Mouse (Mus musculus) heart, adult 2 months (tissue): Measurements from ENCODE around the gene Nfkbiz. TPM values are rescaled to one million over a fixed set of nuclear protein-coding genes. Genes with fewer than 3 reads are reported as not detected.
A peak's percentile ranks its signal among the peaks of the same experiment; 100 is the strongest.

Experiments used
- DNase-seq, 2 experiments: peaks; one replicate each; pipeline ENCODE4 v3.0.0; 2021
- H3K27ac ChIP-seq: fragments of 200-600 bp; 2 replicates; pipeline ENCODE4 v1.8.1; 2022
- H3K27me3 ChIP-seq: fragments of 200-500 bp; 2 replicates; pipeline ENCODE4 v1.6.1; 2012; ENCODE audit warnings: mild to moderate bottlenecking, low read length, inconsistent platforms, mixed read lengths; ENCODE audit not compliant: control insufficient read depth, insufficient read depth
- H3K36me3 ChIP-seq: fragments of 200-500 bp; 2 replicates; pipeline ENCODE4 v1.6.1; 2012; ENCODE audit warnings: low read length, inconsistent platforms; ENCODE audit not compliant: control insufficient read depth, insufficient read depth
- H3K4me1 ChIP-seq: fragments of 200-500 bp; 2 replicates; pipeline ENCODE4 v1.6.1; 2011; ENCODE audit warnings: low read length; ENCODE audit not compliant: control insufficient read depth, insufficient read depth
- H3K4me3 ChIP-seq: fragments of 200-600 bp; 2 replicates; pipeline ENCODE4 v1.8.1; 2022
- H3K79me2 ChIP-seq: fragments of 200-500 bp; replicated peaks from 2 replicates; pipeline ENCODE4 v1.6.1; 2012; ENCODE audit warnings: mild to moderate bottlenecking, inconsistent platforms, low read length, moderate library complexity, mixed read lengths; ENCODE audit not compliant: control insufficient read depth, insufficient read depth
- H3K9ac ChIP-seq: fragments of 200-500 bp; 2 replicates; pipeline ENCODE4 v1.6.1; 2012; ENCODE audit warnings: low read depth, mild to moderate bottlenecking, control low read depth, inconsistent platforms, low read length, mixed read lengths
- CTCF ChIP-seq: fragments of 200-600 bp; IDR thresholded peaks from 2 replicates; pipeline ENCODE4 v1.8.1; 2022; ENCODE audit warnings: antibody characterized with exemption, mild to moderate bottlenecking, moderate library complexity
- EP300 ChIP-seq: fragments of 200-500 bp; IDR thresholded peaks from 2 replicates; pipeline ENCODE4 v1.6.1; 2011; ENCODE audit warnings: low read depth, low read length, control low read depth; ENCODE audit not compliant: insufficient read depth
- POLR2A ChIP-seq: fragments of 200-500 bp; IDR thresholded peaks from 2 replicates; pipeline ENCODE4 v1.6.1; 2011; ENCODE audit warnings: mild to moderate bottlenecking, low read depth, low read length, control low read depth; ENCODE audit not compliant: insufficient read depth
- WGBS: fragments of 180-500 bp; shearing (Covaris S2); methylation state at CpG from one replicate; pipeline ENCODE4 v1.1.7; 2018; 5-methylcytosine and 5-hydroxymethylcytosine counted together
- intact Hi-C: fragments of 180-260 bp; cut with DNase I; formaldehyde crosslinking; loops from one replicate; pipeline ENCODE4 v1.15.1; 2025
- polyA plus RNA-seq: library from polyadenylated mRNA; depleted of rRNA; stranded (reverse); fragments of >200 nt; gene quantifications from 2 replicates; pipeline ENCODE4 v1.2.3, GENCODE M21; 2012
- total RNA-seq, 2 experiments: library from RNA; stranded (reverse); gene quantifications; 2 replicates each; pipeline ENCODE4 v1.2.3; 2021

Gene Nfkbiz
- total and polyA plus RNA-seq, 3 experiments, result 2.1 to 3.4 (median 2.3) TPM

DNA sequence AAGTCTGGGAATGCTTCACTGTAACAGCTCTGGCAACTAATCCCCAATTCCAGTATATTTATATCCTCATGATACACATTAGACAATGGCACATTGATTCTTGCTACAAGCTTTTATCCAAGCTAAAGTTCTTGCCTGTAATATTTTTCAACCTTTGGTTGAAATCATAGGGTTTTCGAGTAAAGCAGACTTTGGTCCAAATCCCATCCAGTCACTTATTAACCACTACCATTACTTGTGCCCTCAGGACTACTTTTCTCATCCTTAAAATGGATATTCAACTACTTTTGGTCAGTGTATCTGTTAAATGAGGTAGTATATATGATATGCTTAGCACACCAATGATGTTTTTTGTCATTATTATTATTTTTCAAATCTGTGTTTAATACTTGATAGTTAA, 7.2 kb downstream of the Nfkbiz start:
- no peak for DNase-seq
- intact Hi-C loops, result no loop called here
- no peak for TF ChIP-seq EP300
- no peak for TF ChIP-seq POLR2A
- TF ChIP-seq CTCF, result no peak
- Histone ChIP-seq H3K27ac (no peak overlapping the region), H3K79me2 (no peaks in the 10 kb centered on the region), H3K9ac (no peak overlapping the region), H3K4me3 (no peak overlapping the region), H3K36me3 (no peaks in the 10 kb centered on the region), H3K27me3 (no peaks in the 10 kb centered on the region), H3K4me1 (no peaks in the 10 kb centered on the region; the same call in 1 of the 2 replicates)
- 89% methylated on average over 1 of the region's 1 CpGs for WGBS

GRCm38 (mm10) chr16:55823398-55824155, 15.1 kb downstream of the Nfkbiz start:
- no peak for DNase-seq
- intact Hi-C loops, result no loop called here
- Histone ChIP-seq H3K27ac (no peak overlapping the region; the same call in 1 of the 2 replicates), H3K4me3 (no peak overlapping the region), H3K36me3 (peaks cover 4% of the 10 kb centered on the region), H3K4me1 (peaks cover under 1% of the 10 kb centered on the region; the same call in 1 of the 2 replicates), H3K27me3 (no peaks in the 10 kb centered on the region), H3K9ac (no peak overlapping the region), H3K79me2 (no peaks in the 10 kb centered on the region)
- TF ChIP-seq POLR2A, result no peak
- no peak for TF ChIP-seq EP300
- no peak for TF ChIP-seq CTCF
- 72% methylated on average over 11 of the region's 11 CpGs for WGBS

DNA sequence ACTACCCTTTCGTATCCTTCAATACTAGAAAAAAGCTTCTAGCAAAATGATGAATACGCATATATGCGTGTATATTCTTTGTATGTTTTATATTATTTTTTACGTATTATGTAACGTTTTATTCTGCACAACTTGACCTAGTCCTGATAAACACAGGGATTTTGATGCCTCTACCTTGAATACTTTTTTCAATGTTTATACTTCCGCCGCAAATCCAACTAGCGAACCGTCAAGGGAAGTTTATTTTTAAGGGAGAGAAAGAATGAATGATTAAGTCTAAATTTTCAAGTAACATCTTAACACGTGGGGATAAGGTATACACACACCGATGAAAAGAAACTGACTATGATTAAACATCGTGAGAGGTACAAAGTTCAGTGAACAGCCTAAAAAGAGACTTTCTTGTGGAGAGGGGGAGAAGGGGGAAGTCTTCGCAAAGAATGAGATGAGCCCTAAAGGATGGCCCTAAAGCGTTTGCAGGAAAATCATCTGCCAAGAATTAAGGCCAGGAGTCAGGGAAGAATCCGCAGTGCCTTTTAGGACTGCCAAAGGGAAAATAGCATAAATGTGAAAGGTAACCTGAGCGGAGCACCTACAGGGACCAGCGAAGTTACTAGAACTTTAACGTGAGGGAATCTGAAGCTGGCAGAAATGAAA, 15.8 kb downstream of the Nfkbiz start:
- Histone ChIP-seq H3K79me2 (no peaks in the 10 kb centered on the region; the same call in 1 of the 2 replicates), H3K9ac (no peak overlapping the region), H3K4me3 (peak overlapping the region; percentile 77), H3K27ac (peak overlapping the region; percentile 95), H3K4me1 (peaks cover 1% of the 10 kb centered on the region; the same call in 1 of the 2 replicates), H3K27me3 (no peaks in the 10 kb centered on the region), H3K36me3 (peaks cover 5% of the 10 kb centered on the region)
- intact Hi-C loops, result no loop called here
- no peak for TF ChIP-seq CTCF
- no peak for TF ChIP-seq POLR2A
- TF ChIP-seq EP300, result no peak
- DNase-seq, result no peak
- WGBS, result 64% methylated on average over 18 of the region's 18 CpGs

- Histone ChIP-seq H3K27ac (peak overlapping the region; percentile 95), H3K27me3 (no peaks in the 10 kb centered on the region), H3K36me3 (peaks cover 5% of the 10 kb centered on the region), H3K9ac (peak overlapping the region; percentile 92), H3K4me1 (peaks cover 1% of the 10 kb centered on the region; the same call in 1 of the 2 replicates), H3K4me3 (peak overlapping the region; percentile 77), H3K79me2 (peaks cover 2% of the 10 kb centered on the region; the same call in 1 of the 2 replicates)
- DNase-seq, result peak; percentile 96 to 97
- WGBS, result under 1% methylated on average over 67 of the region's 67 CpGs
- intact Hi-C loops, result no loop called here
- TF ChIP-seq EP300 (peak; percentile 50; the same call in 1 of the 2 replicates), CTCF (peak; percentile 25), POLR2A (peak; percentile 96)
Observed at GRCm38 (mm10) chr16:55821997-55822740, 16.5 kb downstream of the Nfkbiz start.

GRCm38 (mm10) chr16:55821571-55821981, 17.1 kb downstream of the Nfkbiz start:
- peaks cover 8% of the 10 kb centered on the region for H3K36me3 ChIP-seq
- peak overlapping the region; percentile 77 for H3K4me3 ChIP-seq
- peak overlapping the region; percentile 92 for H3K9ac ChIP-seq
- H3K27me3 ChIP-seq, result no peaks in the 10 kb centered on the region
- no peak for DNase-seq
- TF ChIP-seq EP300 (0 out of 2 replicates have a peak, but pooled peaks have one; percentile 16), POLR2A (no peak; the same call in 1 of the 2 replicates)
- H3K4me1 ChIP-seq, result peaks cover 1% of the 10 kb centered on the region; the same call in 1 of the 2 replicates
- intact Hi-C loops, result no loop called here
- under 1% methylated on average over 34 of the region's 40 CpGs for WGBS
- peak overlapping the region; percentile 95 for H3K27ac ChIP-seq
- peaks cover 2% of the 10 kb centered on the region; the same call in 1 of the 2 replicates for H3K79me2 ChIP-seq
